Mouse (Mus musculus) heart, postnatal 25 days (tissue): ENCODE measurements around the gene Acads. TPM values are rescaled to one million over a fixed set of nuclear protein-coding genes. Genes with fewer than 3 reads are reported as not detected.
"Not testable (repeated sequence)": the region's sequence is repeated elsewhere in the genome, so short reads cannot be mapped to it uniquely, and the experiment has no call there.

Experiments used
- DNase-seq: peaks from one replicate; pipeline ENCODE4 v3.0.0; 2022; ENCODE audit warnings: low spot score
- intact Hi-C: fragments of 180-260 bp; cut with DNase I; formaldehyde crosslinking; loops from one replicate; pipeline ENCODE4 v1.15.1; 2025
- total RNA-seq, 2 experiments: library from RNA; stranded (reverse); gene quantifications; 2 replicates each; pipeline ENCODE4 v1.2.3; 2021

The Acads gene
- total RNA-seq, 2 experiments from 2014 or later = 189 to 199 TPM

DNA sequence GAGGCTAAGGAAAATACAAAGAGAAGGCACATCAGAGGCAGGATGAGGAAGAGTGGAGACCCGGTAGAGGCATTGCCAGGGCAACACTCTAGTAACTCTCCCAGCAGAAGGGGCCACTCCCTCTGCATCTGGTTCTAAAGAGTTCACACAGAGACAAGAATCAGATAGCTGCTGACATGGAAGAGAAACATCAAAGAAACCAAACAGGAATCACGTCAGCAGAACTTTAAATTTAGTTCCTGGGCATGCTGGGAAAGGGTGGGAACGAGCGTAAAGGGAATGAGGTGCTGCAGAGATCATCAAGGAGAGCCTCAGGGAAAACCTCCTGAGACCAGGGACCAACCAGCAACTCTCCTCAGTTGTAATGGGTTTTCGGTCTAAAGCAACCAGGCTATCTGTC, 31.8 kb upstream of the Acads start:
- no peak for DNase-seq
- intact Hi-C loops = no loop called here

DNA sequence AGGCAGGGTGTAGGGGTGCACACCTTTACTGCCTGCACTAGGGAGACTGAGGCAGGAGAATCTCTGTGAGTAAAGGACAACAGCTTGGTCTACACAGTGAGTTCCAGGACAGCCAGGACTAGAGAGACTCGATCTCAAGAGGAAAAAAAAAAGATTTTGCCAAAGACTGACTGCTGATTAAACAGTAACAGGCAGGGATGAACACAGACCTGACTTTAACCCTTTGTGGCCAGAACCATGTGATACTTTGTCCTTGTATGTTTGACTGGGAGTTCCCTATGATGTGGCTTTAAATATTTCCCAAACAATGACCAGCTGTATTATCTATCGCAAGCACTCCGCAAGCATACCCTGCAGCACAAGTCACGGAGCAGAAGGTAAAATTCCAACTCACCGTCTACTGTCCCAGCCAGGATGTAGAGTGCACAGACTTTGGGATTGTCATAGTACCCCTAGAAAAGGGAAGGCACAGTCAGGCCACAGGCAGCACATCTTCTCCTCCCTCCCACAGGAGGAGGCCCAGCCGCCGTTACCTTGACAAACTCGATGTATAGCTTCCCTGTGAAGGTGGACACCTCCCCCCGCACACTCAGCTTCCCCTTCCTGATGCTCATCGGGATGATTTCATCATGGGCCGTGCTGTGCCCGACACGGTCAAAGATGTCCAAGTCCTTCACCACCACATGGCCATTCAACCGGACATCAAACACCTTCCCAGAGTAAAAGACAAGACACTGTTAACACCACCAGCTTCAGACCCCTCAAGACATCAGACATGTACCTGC, 30.7 kb upstream of the Acads start:
- intact Hi-C loops = no loop called here
- DNase-seq = no peak

DNA sequence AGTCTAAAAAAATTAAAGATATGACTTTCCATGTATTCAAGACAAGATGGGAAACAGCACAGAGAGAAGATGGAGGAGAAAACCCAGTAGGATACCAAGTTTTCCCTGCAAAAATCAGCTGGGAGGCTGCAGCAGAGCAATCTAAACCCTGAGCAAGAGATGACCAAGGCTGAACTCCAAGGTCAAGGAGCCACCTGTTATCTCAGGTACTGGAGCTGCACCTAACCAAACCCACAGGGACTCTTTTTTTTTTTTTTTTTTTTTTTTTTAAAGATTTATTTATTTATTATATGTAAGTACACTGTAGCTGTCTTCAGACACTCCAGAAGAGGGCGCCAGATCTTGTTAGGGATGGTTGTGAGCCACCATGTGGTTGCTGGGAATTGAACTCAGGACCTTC, 29.7 kb upstream of the Acads start:
- intact Hi-C loops, DNase-seq: not testable (repeated sequence)

DNA sequence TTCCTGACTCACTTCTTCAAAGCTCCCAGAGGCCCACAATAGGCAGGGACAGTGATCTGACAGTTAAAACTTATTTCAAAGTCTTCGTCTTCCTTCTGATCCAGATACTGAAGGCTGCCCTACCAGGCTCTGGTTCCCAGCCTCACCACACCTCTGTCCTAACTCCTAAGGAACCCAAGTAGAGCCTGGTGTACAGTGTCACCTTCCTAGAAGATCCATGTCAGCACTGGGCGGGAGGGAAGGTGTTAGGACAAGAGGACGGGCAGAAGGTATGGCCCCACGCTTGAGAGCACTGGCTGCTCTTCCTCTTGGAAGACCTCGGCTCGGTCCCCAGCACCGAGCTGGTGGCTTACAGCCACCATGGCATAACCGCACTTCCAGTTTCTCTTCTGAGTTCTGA, 29.2 kb upstream of the Acads start:
- DNase-seq = no peak
- intact Hi-C loops = no loop called here

DNA sequence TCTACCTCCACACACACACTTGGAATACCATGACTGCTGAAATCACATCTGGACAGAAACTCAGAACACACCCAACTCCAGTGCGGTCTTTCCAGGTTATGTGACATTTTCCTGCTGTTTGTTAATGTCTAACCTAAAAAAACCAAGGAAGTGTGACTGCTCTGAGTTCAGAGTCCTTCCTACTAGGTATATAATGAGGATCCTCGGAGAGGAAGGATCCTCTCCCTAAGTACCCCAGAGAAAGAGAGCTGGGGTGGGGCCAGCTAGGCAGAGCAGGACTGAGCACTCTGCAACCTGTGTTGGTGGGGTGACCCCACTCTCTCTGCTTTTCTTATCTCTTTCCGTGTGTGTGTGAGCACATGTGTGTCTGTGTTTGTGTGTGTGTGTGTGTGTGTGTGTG, 28.2 kb upstream of the Acads start:
- no peak for DNase-seq
- intact Hi-C loops = no loop called here

DNA sequence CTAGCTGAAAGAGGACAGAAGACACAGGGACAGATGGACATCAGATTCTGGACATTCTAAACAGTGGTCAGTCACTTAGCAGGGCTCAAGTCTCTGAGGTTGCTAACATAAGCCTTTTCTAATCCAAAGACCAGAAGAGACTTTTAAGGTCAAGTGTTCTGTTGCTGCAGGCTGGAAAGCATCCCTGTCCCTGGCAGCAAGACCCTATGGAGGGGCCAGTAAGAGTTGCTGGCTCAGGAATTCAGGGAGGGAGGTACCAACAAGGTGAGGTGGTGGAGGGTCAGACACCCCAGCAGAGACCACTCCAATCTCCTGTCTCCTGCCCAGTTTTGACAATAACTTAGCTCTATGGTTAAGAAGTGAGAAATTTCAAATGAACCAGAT, 27.6 kb upstream of the Acads start:
- DNase-seq = no peak

DNA sequence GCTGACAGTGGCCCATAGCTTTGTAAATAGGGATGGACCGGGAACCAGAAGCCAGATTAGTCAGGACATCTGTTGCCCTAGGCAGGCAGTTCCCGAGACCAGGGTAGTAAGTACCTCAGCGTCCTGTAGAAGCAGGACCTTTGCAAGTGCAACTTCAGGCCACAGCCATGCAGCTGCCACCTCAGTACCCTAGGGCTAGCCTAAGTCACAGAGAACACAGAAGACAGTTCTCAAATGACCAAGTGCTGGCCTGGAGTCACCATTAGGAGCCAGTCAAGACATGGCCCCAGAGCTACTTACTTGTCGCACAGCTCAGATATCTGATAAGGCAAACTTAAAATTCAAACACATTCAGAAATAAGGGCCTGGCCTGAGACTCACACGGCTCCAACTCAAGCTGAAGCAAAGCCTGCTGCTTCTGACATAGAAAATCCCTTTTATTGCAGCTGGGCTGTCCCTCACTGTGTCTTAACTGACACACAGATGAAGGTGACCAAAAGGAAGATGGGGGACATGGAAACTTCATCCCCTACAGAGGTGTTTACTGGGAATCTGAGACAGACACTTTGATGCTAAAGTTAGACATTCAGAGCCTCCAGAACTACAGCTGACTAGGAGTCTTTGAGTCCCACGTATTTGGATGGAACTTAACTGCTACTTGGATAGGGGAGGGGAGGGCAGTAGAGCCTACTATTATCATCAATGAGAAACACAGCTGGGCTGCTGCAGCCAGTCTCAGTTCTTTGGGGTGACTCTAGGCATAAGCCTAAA, 27.0 kb upstream of the Acads start:
- intact Hi-C loops = no loop called here
- DNase-seq = no peak

More for the DNA sequence above, 27.6 kb upstream of the Acads start:
- intact Hi-C loops = no loop called here

DNA sequence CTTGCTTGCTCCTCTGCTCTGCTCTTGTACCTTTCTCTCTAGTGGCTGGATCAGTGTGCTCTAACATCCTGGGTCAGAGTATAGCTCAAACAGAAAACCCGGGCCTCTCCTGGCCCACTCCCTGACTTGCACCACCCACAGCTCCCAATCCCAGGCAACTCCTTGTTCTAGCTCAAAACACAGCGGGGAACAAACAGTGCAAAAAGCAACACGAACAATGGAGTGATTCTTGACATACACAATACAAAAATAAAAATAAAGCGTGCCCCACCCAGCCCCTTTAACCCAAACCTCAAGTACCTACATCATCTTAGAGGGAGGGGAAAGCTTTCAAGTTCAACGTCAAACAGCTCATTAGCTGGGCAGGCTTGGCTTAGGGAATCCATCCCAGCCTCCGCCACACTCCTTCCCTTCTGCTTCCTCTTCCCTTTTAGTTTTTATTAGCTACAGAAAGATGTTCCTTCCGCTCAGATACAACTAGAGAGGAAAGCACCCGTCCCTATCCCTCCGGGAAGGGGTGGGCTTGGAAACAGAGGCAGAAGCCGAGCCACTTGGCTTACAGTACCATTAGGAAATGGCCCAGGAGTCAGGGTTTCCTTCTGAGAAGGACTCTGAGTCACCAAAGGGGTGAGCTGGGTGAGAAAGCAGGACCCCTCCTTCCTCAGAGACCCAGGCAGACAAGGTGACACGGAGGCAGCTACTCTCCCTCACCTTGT, 26.3 kb upstream of the Acads start:
- DNase-seq = no peak
- intact Hi-C loops = no loop called here

DNA sequence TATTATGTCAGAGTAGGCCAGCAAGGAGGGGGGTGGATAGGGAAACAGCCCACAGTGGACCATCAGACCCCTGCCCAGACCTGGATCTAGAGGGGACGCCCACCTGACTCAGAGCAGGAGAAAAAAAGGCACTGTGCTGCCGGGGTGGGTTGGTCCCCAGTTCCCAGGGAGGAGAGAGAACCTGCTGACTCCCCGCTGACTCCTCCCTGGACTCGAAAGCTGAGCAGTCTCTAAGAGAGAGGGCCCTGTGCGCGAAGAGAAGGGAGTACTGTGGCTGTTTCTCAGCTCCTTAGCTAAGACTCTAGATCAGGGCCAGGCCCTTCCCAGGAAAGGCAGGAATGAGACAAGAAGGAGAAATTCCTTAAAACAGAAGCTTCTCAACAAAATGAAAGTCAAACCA, 25.3 kb upstream of the Acads start:
- no peak for DNase-seq
- intact Hi-C loops = no loop called here

DNA sequence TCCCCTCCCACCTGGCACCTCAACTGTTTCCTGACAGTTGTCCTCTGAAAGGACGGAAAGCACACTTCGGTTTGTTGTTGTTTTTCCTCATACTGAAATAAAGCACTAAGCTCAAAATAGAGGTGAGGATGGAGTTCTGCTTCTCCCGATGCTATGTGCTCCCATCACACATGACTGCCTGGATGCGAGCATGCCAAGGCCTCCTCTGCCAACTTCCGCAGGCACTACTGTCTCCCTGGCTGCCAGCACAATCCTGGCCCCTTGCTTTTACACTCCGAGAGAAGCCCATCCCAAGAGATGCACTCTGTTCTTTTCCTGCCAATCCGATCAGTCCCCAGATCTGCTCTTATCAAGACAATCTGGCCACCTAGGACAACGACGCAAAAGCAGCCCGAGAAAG, 24.4 kb upstream of the Acads start:
- no peak for DNase-seq
- intact Hi-C loops = no loop called here

DNA sequence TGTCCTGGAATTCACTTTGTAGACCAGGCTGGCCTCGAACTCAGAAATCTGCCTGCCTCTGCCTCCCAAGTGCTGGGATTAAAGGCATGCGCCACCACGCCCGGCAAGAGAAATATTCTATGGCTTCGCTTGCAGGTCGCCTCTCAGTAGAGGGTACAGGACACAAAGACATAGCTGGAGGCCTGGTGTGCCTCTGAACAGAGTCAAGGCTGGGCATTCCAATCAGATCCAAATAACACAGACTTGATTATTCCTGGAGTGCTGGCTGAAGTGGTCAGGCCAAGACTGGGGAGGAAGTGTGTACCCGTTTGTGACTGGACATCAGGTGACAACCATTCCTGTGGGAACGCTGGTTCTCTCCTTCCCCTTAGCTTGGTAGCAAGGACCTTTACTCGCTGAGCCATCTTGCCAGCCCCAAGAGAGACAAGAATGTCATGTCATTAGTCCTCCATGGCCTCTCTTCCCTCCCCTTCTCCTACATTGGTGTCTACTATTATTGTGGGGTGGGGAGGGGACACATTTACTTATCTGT, 23.1 kb upstream of the Acads start:
- DNase-seq = no peak
- intact Hi-C loops = no loop called here

DNA sequence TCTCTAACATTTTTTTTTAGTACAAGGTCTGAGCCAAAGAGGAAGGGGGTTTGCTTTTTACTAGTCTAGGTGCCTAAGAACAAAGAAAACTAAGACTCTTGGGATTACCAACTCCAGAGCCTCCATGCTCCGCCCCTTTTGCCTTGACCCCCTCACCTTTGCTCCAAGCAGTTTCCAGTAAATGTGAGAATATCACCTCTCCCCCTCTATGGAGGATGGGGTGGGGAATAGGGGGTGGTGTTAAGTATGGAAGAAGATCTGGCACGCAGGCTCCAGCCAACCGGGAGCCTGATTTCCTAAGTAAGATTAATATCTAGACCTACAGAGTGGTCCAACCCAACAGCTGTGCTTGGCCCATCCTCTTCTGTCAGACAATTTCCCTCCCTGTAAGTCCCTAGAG, 21.6 kb upstream of the Acads start:
- DNase-seq = no peak
- intact Hi-C loops = no loop called here

DNA sequence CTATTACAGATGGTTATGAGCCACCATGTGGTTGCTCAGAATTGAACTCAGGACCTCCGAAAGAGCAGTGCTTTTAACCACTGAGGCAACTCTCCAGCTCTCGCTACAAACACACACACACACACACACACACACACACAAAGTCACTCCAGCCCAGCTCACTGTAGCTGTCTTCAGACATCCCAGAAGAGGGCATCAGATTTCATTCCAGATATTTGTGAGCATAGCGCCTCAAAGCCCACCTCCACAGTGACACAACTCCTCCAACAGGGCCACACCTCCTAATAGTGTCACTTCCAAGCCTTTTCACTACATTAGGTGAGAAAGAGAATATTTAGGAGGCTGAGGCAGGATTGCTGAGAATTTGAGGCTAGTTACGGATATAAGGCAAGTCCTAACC, 20.0 kb upstream of the Acads start:
- intact Hi-C loops = no loop called here
- DNase-seq = no peak

DNA sequence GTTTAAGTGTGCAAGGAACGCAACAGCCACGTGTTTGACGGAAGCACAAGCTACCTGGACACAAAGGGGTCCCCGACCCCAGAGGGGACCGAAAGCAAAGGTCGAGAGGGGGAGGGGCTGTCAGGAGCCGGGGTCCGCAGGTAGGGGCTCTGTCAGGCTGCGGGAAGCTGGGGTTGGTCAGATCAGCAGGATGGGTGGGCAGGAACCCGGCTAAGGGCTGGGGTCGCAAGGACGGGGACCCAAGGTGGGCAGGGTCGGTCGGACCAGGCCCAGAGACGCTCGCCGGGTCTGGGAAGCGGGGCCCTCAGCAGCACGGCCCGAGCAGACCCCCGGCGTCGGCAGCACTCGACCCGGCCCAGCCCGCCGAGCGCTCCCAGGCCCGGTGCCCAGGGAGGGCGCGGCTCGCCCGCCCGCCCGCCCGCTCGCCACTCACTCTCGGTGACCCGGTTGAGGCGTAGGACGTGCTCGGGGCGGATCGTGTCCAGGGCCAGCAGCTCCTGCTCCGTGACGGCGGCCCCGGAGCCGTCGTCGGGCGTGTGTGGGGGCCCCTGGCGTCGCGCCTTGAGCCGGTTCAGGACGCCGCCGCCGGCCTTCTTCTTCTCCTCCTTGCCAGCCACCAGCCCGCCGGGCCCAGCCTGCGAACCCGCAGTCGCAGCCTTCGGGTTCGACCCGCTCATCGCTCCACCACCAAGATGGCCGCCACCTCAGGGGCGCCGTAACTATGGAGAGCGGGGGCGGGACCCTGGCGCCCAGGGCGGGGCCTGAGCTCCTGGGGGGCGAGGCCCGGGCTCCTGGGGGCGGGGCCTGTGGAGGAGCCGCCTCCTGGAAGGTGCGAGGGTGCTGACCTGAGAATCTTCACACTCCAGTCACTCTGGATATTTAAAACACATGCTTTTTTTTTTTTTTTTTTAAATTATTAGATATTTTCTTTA, 15.4 kb upstream of the Acads start, which contains the start of gene Unc119b:
Gene Unc119b (minus strand): TSS at position 742 of the 932 bp plus-strand sequence.
- DNase-seq = peak; percentile 85
- intact Hi-C loops = loop anchor here (5.0 kb wide), 1 partner anchor 213 kb away; the partner anchor contains the start of gene Cox6a1

DNA sequence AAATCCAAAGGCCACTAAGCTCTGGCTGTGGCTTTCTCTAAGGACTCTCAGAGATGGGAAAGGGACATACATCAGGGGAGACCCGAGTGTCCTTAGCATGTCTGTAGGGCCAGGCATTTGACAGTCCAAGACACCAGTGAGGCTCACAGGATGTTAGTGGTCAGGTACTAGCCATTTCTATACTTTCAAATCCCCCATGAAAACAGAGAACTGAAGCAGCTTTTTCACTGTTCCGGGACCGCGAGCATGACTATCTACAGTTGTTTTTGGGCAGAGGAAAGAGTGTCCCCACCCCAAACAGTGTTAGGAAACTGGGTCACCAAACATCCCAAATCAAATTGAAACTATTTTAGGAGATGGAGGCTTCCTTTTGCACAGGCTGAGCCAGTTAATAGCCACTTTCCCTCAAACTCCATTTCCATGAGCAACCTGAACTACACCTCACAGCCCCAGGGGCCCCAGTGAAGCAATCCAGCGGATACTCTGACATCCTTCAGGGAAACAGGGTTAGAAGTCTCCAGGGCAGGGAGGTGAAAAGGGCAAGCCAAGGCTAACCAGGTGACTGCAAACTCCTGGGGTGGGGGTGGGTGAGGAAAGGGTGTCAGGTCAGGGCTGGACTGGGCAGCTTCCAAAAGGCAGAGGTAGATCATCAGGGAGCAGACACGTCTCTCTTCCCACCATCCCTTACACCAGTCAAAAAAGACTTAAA, 14.4 kb upstream of the Acads start:
- DNase-seq = no peak
- intact Hi-C loops = loop anchor here (5.0 kb wide), 1 partner anchor 214 kb away; the partner anchor contains the start of gene Cox6a1

DNA sequence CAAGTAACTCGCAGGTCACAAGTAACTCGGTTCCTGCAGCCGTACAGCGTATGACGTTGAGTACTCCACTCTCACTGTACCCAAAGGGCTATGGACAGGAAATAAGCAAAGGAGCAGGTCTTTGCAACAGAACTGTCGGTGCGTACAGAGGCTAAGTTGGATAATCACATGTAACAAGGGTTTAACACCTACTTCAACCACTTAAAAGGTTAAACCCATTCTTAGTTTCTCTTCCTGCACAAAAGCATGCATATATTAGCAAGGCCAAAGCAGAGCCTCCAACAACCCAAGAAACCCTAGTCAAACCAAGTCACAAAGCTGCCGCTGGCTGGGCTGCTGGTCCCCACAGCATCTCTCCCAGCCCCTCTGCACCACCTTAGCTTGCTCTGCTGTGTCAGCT, 13.3 kb upstream of the Acads start:
- intact Hi-C loops = loop anchor here (5.0 kb wide), 1 partner anchor 215 kb away; the partner anchor contains the start of gene Cox6a1
- DNase-seq = no peak

DNA sequence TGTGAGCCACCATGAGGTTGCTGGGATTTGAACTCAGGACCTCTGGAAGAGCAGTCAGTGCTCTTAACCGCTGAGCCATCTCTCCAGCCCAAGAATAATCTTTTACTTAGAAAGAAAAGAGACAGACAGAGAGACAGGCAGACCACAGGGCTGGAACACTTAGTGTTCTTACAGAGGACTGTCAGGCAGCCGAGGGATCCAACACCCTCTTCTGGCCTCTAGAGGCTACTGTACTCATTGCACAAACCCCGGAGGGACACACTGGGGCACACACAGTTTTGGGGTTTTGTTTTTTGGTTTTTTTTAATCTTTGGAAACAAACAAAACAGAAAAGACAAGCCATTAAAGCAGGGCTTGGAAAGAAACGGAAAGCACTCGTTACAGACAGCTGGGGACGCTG, 10.2 kb upstream of the Acads start:
- intact Hi-C loops = no loop called here
- no peak for DNase-seq

DNA sequence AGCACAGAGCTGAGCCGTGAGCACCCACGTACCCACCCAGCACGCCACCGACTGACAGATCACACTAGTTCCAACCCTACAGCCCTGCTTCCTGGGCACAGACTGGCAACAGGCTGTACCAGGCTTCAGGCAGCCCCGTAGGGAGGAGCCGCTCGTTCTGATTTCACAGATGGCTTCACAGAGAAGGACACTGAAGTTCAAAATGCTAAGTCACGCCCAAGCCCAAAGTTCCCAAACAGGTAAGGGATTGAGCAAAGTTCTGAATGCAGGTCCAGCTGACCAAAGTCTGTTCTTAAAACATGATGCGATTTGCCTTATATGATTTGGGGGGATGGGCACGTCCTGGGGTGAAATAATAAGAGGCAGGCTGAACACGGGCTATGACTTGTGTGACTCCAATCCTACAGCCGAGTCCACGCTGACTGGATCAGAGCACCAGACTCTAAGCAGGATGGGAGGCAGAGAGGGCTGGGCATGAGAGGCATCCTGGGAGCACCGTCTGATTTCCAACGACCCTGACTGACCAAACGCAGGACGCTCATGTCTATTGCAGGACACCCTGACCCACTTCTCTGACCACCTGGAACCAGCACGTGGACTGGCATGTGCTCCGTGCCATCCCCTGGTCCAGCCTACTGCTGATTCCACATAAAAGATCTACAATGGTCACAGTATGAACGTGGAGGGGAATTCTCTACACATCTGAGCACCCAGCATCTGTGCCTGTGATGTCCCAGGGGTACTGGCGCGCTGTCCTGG, 8.5 kb upstream of the Acads start:
- intact Hi-C loops = no loop called here
- DNase-seq = no peak
